21 mouse cellular contexts compared by ENCODE assay signal in the genomic region with DNA sequence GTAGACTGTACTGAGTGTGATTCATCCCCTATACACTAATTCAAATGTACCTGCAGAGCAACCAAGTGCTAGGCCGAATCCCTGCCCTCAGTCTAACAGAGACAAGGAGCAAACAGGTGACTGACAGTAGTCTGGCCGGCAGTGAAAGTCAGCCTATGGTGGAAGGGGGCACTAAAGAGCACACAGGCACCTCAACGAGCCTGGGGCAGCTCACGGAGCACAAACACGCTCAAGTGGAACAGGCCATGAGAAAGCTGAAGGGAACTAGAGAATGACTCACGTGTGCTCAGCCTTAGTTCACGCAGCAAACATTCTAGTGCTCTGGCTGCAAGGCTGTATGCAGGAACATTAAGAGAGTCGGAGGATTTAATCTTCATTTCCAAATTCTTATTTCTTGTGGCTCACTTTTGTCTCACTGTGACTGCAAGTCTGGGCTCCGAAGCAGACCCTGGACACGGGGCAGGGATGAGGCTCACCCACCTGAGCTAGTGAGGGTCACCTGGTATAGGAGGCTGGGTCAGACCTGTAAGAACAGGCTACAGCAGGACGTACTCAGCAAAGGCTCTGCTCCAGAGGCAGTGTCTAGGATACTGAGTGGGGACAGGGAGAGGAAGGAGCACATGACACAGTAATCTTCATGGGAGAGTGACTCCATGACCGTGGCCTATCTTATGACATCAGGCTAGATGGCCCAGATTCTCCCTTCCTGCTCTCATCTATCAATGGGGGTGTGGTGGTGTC. TPM values are rescaled to one million over a fixed set of nuclear protein-coding genes. Genes with fewer than 3 reads are reported as not detected.
DNase-seq lines count a peak whose midpoint lies in the region; ATAC-seq and TF ChIP-seq lines count a peak whose summit lies in the region.
"Had no signal": no experiment of that assay in that cellular context is flagged by ENCODE, and none has a peak within 500 bp of the region (broad histone marks: within the 10 kb centered on the region; RNA-seq: fewer than 3 reads in every experiment).

No protein-coding gene starts in this region.

- no peak overlapping the region for H3K4me3 ChIP-seq in kidney, adult 2 months (ENCODE audit: insufficient read depth, low read depth, low read length)
- no peak overlapping the region for H3K4me3 ChIP-seq in liver, postnatal 0 days (ENCODE audit: low read depth, low read length)
- H3K4me3 ChIP-seq in liver, embryonic 11.5 days (ENCODE audit: low read depth, low read length) = no peak overlapping the region
- H3K4me3 ChIP-seq in CH12.LX (replicated peaks in 1 of 3; ENCODE audit: low read depth in 2 of 3, low read length in 2 of 3, poor library complexity in 1 of 3) = no peak overlapping the region
- H3K4me3 ChIP-seq: embryonic facial prominence, embryonic 15.5 days; heart, embryonic 12.5 days; hindbrain, embryonic 12.5 days; limb, embryonic 13.5 days; lung, embryonic 15.5 days; megakaryocyte, embryonic 14.5 days; myocyte had no signal

- H3K9ac ChIP-seq in liver, postnatal 0 days (replicated peaks) = no peak overlapping the region
- no peak overlapping the region for H3K9ac ChIP-seq in liver, embryonic 11.5 days (ENCODE audit: low read depth, low read length)
- H3K9ac ChIP-seq in CH12.LX (ENCODE audit: insufficient read depth, low read depth) = no peak overlapping the region
- H3K9ac ChIP-seq: embryonic facial prominence, embryonic 15.5 days; forebrain, postnatal 0 days; heart, embryonic 12.5 days; hindbrain, embryonic 12.5 days; limb, embryonic 13.5 days; lung, embryonic 15.5 days had no signal

- TF ChIP-seq RAD21 in CH12.LX (IDR thresholded peaks at IDR 0.05; ENCODE audit: low read depth, low read length) = no peak

- dilution Hi-C loops in CH12.LX (cut with MboI; ENCODE audit: extremely low pct_ligation_motif_present, extremely low pct_unique_long_range_greater_than_20kb, low sequenced_read_pairs) = no loop called here

- 52% methylated on average over 12 of the region's 12 CpGs for WGBS in kidney, adult 2 months
- WGBS in liver, postnatal 0 days (ENCODE audit: insufficient replicate concordance) = 72% methylated on average over 12 of the region's 12 CpGs
- 81% methylated on average over 12 of the region's 12 CpGs for WGBS in liver, embryonic 11.5 days

- in situ Hi-C loops in CH12.LX (cut with MboI; ENCODE audit: low pct_ligation_motif_present, low pct_unique_long_range_greater_than_20kb, low sequenced_read_pairs) = no loop called here

- TF ChIP-seq EP300 in liver, postnatal 0 days (IDR thresholded peaks at IDR 0.05; ENCODE audit: low read depth) = no peak
- TF ChIP-seq EP300 in CH12.LX (IDR thresholded peaks at IDR 0.05; ENCODE audit: low read length) = no peak

- peak overlapping the region; percentile 2; the same call in 1 of the 2 replicates for H3K27ac ChIP-seq in kidney, adult 2 months (ENCODE audit: insufficient read depth, low read depth, low read length)
- H3K27ac ChIP-seq in liver, postnatal 0 days (ENCODE audit: low read depth) = no peak overlapping the region
- no peak overlapping the region for H3K27ac ChIP-seq in liver, embryonic 11.5 days (ENCODE audit: low read depth, low read length)
- H3K27ac ChIP-seq in CH12.LX (ENCODE audit: insufficient read depth, low read depth) = no peak overlapping the region
- H3K27ac ChIP-seq: embryonic facial prominence, embryonic 15.5 days; hindbrain, embryonic 12.5 days; limb, embryonic 13.5 days; lung, embryonic 15.5 days had no signal

- no peaks in the 10 kb centered on the region for H3K27me3 ChIP-seq in kidney, adult 2 months (replicated peaks; ENCODE audit: control insufficient read depth, insufficient read depth, low read length)
- no peaks in the 10 kb centered on the region for H3K27me3 ChIP-seq in liver, postnatal 0 days (ENCODE audit: insufficient read depth, low read length)
- no peaks in the 10 kb centered on the region for H3K27me3 ChIP-seq in liver, embryonic 11.5 days (replicated peaks; ENCODE audit: control insufficient read depth, insufficient read depth, low read length)
- H3K27me3 ChIP-seq in CH12.LX (replicated peaks) = no peaks in the 10 kb centered on the region
- H3K27me3 ChIP-seq: embryonic facial prominence, embryonic 15.5 days; heart, embryonic 12.5 days; hindbrain, embryonic 12.5 days; limb, embryonic 13.5 days; lung, embryonic 15.5 days had no signal

- no peak; the same call in 1 of the 2 replicates for TF ChIP-seq CTCF in kidney, adult 2 months (conservative IDR thresholded peaks at IDR 0.05; ENCODE audit: insufficient read depth, insufficient read length, low read depth, low read length)
- TF ChIP-seq CTCF in liver, postnatal 0 days (IDR thresholded peaks at IDR 0.05; ENCODE audit: low read depth) = peak; percentile 11; the same call in 1 of the 2 replicates
- TF ChIP-seq CTCF in CH12.LX (conservative IDR thresholded peaks at IDR 0.05 in 1 of 2, IDR thresholded peaks at IDR 0.05 in 1 of 2; ENCODE audit: low read depth in 2 of 2, low read length in 2 of 2) = peak in 1 of 2 experiments; percentile 29; a peak in 2 of 4 replicates

- no peaks in the 10 kb centered on the region for H3K79me2 ChIP-seq in CH12.LX (replicated peaks; ENCODE audit: control insufficient read depth, extremely low read depth, insufficient read depth, poor library complexity, severe bottlenecking)

- peak; percentile 21 for DNase-seq in kidney, adult 2 months
- DNase-seq in kidney, postnatal 14 days = no peak
- no peak for DNase-seq in liver, postnatal 0 days
- no peak for DNase-seq in liver, embryonic 11.5 days (ENCODE audit: low spot score)
- DNase-seq in CH12.LX (ENCODE audit: extremely low read depth) = peak; percentile 29
- peak; percentile 48 for DNase-seq in lung, postnatal 25 days (ENCODE audit: low spot score)
- DNase-seq in layer of hippocampus, adult 8-10 months (ENCODE audit: low spot score in 2 of 2) = no peak
- DNase-seq: cerebellum, adult 18-20 months; cerebellum, postnatal 25 days; embryo, embryonic 11 days; forebrain, postnatal 0 days; heart, postnatal 14 days; right cerebral cortex, postnatal 4 days had no signal

- no peak overlapping the region for H3K4me2 ChIP-seq in liver, postnatal 0 days (ENCODE audit: low read depth, low read length)
- H3K4me2 ChIP-seq in liver, embryonic 11.5 days = no peak overlapping the region
- H3K4me2 ChIP-seq in CH12.LX (ENCODE audit: insufficient read depth, low read depth, poor library complexity, severe bottlenecking) = no peak overlapping the region
- H3K4me2 ChIP-seq: embryonic facial prominence, embryonic 15.5 days; heart, embryonic 12.5 days; hindbrain, embryonic 12.5 days; limb, embryonic 13.5 days; lung, embryonic 15.5 days had no signal

- H3K4me1 ChIP-seq in kidney, adult 2 months (ENCODE audit: control insufficient read depth, insufficient read depth, low read length) = peaks cover 4% of the 10 kb centered on the region; the same call in 1 of the 2 replicates
- no peaks in the 10 kb centered on the region for H3K4me1 ChIP-seq in liver, postnatal 0 days (ENCODE audit: insufficient read depth)
- H3K4me1 ChIP-seq in liver, embryonic 11.5 days (replicated peaks; ENCODE audit: control insufficient read depth, insufficient read depth, low read length) = no peaks in the 10 kb centered on the region
- peaks cover 0 to 17% of the 10 kb centered on the region in 2 experiments; a peak in 2 of 4 replicates for H3K4me1 ChIP-seq in CH12.LX (ENCODE audit: control insufficient read depth in 1 of 2, insufficient read depth in 2 of 2)

- no peaks in the 10 kb centered on the region; the same call in 1 of the 2 replicates for H3K36me3 ChIP-seq in kidney, adult 2 months (ENCODE audit: control insufficient read depth, insufficient read depth, low read length)
- peaks cover 10% of the 10 kb centered on the region for H3K36me3 ChIP-seq in liver, postnatal 0 days (replicated peaks; ENCODE audit: insufficient read depth, low read length)
- no peaks in the 10 kb centered on the region; the same call in 1 of the 2 replicates for H3K36me3 ChIP-seq in liver, embryonic 11.5 days (ENCODE audit: control insufficient read depth, insufficient read depth, low read length)
- H3K36me3 ChIP-seq in CH12.LX (replicated peaks in 1 of 2; ENCODE audit: control insufficient read depth in 1 of 2, insufficient read depth in 1 of 2, low read length in 1 of 2) = peaks cover 19 to 61% of the 10 kb centered on the region in 2 experiments

- TF ChIP-seq POLR2A in kidney, adult 2 months (IDR thresholded peaks at IDR 0.05; ENCODE audit: low read depth, low read length) = no peak
- no peak for TF ChIP-seq POLR2A in CH12.LX (IDR thresholded peaks at IDR 0.05; ENCODE audit: low read depth, low read length)

- ATAC-seq in liver, postnatal 0 days = no peak
- ATAC-seq in liver, embryonic 11.5 days (replicated peaks; ENCODE audit: low FRiP score) = no peak
- ATAC-seq in monocyte, adult 5-6 weeks (replicated peaks; ENCODE audit: insufficient number of reproducible peaks, low FRiP score, low TSS enrichment, poor library complexity, severe bottlenecking) = no peak
- ATAC-seq: forebrain, postnatal 0 days had no signal

- no peaks in the 10 kb centered on the region for H3K9me3 ChIP-seq in liver, postnatal 0 days (ENCODE audit: low read length)
- no peaks in the 10 kb centered on the region for H3K9me3 ChIP-seq in liver, embryonic 11.5 days (ENCODE audit: control insufficient read depth, low read length)
- H3K9me3 ChIP-seq in CH12.LX (replicated peaks; ENCODE audit: low read length) = no peaks in the 10 kb centered on the region
- H3K9me3 ChIP-seq: embryonic facial prominence, embryonic 15.5 days; heart, embryonic 12.5 days; hindbrain, embryonic 12.5 days; limb, embryonic 13.5 days; lung, embryonic 15.5 days; megakaryocyte, embryonic 14.5 days had no signal

RNA-seq across cellular contexts. Expression of gene Pitpnm3, which starts 17.7 kb away (rescaled TPM):
- 4.7 and 5.5 TPM in 2 replicates for polyA plus RNA-seq in kidney, adult 2 months (2012; rRNA removed)
- polyA plus RNA-seq in liver, postnatal 0 days (2015; fragmentation: Nextera tagmentation; extraction: Ambion mirVana) = 0.02 TPM in 1 of 2 replicates, not detected in the other
- polyA plus RNA-seq in liver, embryonic 11.5 days (2014; fragmentation: Nextera tagmentation; extraction: Ambion mirVana) = 0.08 and 0.31 TPM in 2 replicates
- total RNA-seq in CH12.LX (2012; rRNA removed) = 0.04 and 0.59 TPM in 2 replicates
- total RNA-seq in CH12.LX (2014; rRNA removed) = 0.08 TPM in 1 of 2 replicates, not detected in the other
- 0.31 and 0.35 TPM in 2 replicates for polyA plus RNA-seq in CH12.LX (2012; ENCODE audit: insufficient read length, low read depth)
- 10 to 100 TPM; 30.5 to 46.8 (median 35.3) TPM for total RNA-seq in layer of hippocampus, adult 8-10 months (2022)
- total RNA-seq in monocyte, adult 5-6 weeks (2017) = not detected in 3 replicates

RNA-seq across cellular contexts. Expression of gene Gm43951, which starts 53.3 kb away (rescaled TPM):
- 0.20 and 0.23 TPM in 2 replicates for polyA plus RNA-seq in kidney, adult 2 months (2012; rRNA removed)
- not detected in 2 replicates for polyA plus RNA-seq in liver, postnatal 0 days (2015; fragmentation: Nextera tagmentation; extraction: Ambion mirVana)
- not detected in 2 replicates for polyA plus RNA-seq in liver, embryonic 11.5 days (2014; fragmentation: Nextera tagmentation; extraction: Ambion mirVana)
- total RNA-seq in CH12.LX (2012; rRNA removed) (0.46 and 0.47 TPM in 2 replicates), CH12.LX (2014; rRNA removed) (not detected in 2 replicates)
- polyA plus RNA-seq in CH12.LX (2012; ENCODE audit: insufficient read length, low read depth) = 0.39 and 0.44 TPM in 2 replicates
- total RNA-seq in layer of hippocampus, adult 8-10 months (2022) = 10 to 100 TPM; 11.2 to 13.3 (median 12.2) TPM
- 1.2 TPM in 1 of 3 replicates, not detected in the others for total RNA-seq in monocyte, adult 5-6 weeks (2017)

RNA-seq across cellular contexts. Expression of gene 4933427D14Rik, which starts 54.0 kb away (rescaled TPM):
- 4.6 and 4.8 TPM in 2 replicates for polyA plus RNA-seq in kidney, adult 2 months (2012; rRNA removed)
- polyA plus RNA-seq in liver, postnatal 0 days (2015; fragmentation: Nextera tagmentation; extraction: Ambion mirVana) = 1.7 and 1.8 TPM in 2 replicates
- 6.9 and 8.6 TPM in 2 replicates for polyA plus RNA-seq in liver, embryonic 11.5 days (2014; fragmentation: Nextera tagmentation; extraction: Ambion mirVana)
- total RNA-seq in CH12.LX (2012; rRNA removed) (9.3 TPM in 2 replicates), CH12.LX (2014; rRNA removed) (6.0 and 6.8 TPM in 2 replicates)
- polyA plus RNA-seq in CH12.LX (2012; ENCODE audit: insufficient read length, low read depth) = 7.8 and 7.9 TPM in 2 replicates
- 10 to 100 TPM; 24.7 to 35.6 (median 30.4) TPM for total RNA-seq in layer of hippocampus, adult 8-10 months (2022)
- total RNA-seq in monocyte, adult 5-6 weeks (2017) = 4.9 to 25.7 TPM (median 23.6 TPM) in 3 replicates

RNA-seq across cellular contexts. Expression of gene Txndc17, which starts 54.1 kb away (rescaled TPM):
- polyA plus RNA-seq in kidney, adult 2 months (2012; rRNA removed) = 125 and 149 TPM in 2 replicates
- polyA plus RNA-seq in liver, postnatal 0 days (2015; fragmentation: Nextera tagmentation; extraction: Ambion mirVana) = 71.3 and 76.8 TPM in 2 replicates
- 144 and 153 TPM in 2 replicates for polyA plus RNA-seq in liver, embryonic 11.5 days (2014; fragmentation: Nextera tagmentation; extraction: Ambion mirVana)
- total RNA-seq in CH12.LX (2012; rRNA removed) = 126 and 140 TPM in 2 replicates
- 177 and 197 TPM in 2 replicates for total RNA-seq in CH12.LX (2014; rRNA removed)
- polyA plus RNA-seq in CH12.LX (2012; ENCODE audit: insufficient read length, low read depth) = 162 and 182 TPM in 2 replicates
- total RNA-seq in layer of hippocampus, adult 8-10 months (2022) = 10 to 100 TPM; 26.9 to 33.8 (median 29.7) TPM
- total RNA-seq in monocyte, adult 5-6 weeks (2017) = 31.1 to 49.7 TPM (median 37.8 TPM) in 3 replicates

Comparison
In these comparisons a context has a peak if more than half of its experiments do, and no peak if none do; other contexts are left out.
1. DNase-seq: peak in kidney, adult 2 months (single experiment), CH12.LX (single experiment) and lung, postnatal 25 days (single experiment); none in kidney, postnatal 14 days (single experiment), liver, postnatal 0 days (single experiment), liver, embryonic 11.5 days (single experiment) and layer of hippocampus, adult 8-10 months (0 of 2).